Mouse (Mus musculus) small intestine, adult 10 weeks (tissue): ENCODE data around the gene Olfr670. TPM values are rescaled to one million over a fixed set of nuclear protein-coding genes. Genes with fewer than 3 reads are reported as not detected.

ENCODE experiments used
- polyA plus RNA-seq: library from polyadenylated mRNA; stranded (reverse); fragments of 350-450 nt; fragmentation: Illumina TruSeq; extraction: RNeasy Lipid Tissue Mini Kit (QIAGEN cat#74804); gene quantifications from one replicate; pipeline ENCODE4 v1.2.3, GENCODE M21; 2014; ENCODE audit warnings: low replicate concordance

Olfr670 gene
- not detected for polyA plus RNA-seq

GRCm38 (mm10) chr7:104962520-104962919 is at the start of gene Olfr670:
TSS of gene Olfr670 (minus strand) at chr7:104962620.

DNA sequence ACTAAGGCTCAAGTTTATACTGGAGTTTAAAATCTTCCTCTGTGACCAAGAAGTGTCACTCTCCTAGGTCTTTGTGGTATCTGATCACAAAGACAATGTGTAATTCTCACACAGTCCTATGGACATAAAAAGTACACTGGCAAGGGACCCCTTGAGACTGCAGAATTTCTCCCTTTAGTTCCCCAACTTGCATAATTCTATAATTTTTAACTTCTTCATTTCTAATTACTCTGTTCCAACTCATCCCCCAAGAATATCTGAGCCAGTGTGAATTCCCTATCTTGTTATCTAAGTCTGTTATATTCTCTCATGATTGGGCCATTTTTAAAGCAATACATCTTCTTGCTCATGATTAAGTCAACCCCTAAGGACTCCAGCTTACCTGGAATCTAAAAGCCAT is 39.5 kb upstream of the Olfr670 start, which contains the start of gene Olfr672:
TSS of gene Olfr672 (minus strand) at position 101 of the 400 bp plus-strand sequence.

DNA sequence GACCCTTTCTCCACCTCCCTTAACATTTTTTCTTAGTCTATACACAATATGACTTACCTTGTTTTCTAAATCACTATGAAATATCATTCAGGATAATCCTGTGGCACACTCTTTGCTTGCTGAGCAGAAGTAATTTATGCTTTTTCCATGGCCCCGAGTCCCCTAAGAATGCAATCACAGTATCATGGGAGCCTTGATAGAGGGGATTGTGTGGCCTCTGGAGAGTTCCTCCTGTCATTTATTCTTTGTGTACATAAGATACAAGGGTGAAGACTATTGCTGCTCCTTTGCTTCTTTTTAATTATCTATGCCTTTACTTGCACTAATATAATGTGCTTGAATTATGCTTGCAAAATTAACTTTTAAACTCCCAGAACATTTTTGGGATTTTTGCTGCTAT is 16.6 kb upstream of the Olfr670 start, which contains the start of gene Olfr671:
TSS of gene Olfr671 (minus strand) at position 101 of the 400 bp plus-strand sequence.

GRCm38 (mm10) chr7:104933940-104934339 is 28.5 kb downstream of the Olfr670 start, which contains the start of gene Olfr669:
TSS of gene Olfr669 (plus strand) at chr7:104934240.

DNA sequence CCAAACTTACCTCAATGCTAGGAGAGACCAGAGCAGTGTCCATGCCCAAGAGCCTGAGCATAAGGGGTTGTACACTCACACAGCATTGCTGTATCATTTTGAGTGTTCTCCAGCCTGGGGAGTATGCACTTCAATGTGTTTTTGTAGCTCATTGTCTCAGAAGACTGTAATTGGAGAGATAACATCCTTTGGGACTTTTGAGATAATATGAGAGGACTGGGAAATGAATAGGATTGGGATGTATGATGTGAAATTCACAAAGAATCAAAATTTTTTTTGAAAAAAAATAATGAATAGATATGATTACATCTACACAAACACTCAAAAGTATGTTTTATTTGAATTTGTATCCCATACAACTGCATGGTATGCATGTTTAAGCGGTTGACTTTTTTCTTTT is 34.5 kb downstream of the Olfr670 start, which contains the start of gene Olfr668:
TSS of gene Olfr668 (minus strand) at position 101 of the 400 bp plus-strand sequence.

DNA sequence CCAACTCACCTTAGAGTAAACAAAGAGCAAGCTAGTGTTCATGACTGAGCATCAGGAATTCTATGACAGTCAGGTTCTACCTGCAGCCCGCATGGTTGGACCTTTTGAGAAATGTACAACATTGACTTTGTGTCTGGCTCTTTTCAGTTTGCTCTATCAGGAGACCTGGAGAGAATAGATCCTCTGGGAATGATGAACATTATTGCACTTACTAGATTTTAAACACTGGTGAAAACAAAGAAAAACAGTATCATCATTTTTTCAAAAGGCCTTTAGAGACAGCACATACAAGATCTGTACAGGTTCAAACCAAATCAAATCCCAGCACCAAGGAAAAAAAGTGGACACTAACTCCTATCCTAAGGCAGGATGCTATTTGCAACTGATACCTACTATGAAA is 41.0 kb downstream of the Olfr670 start, which contains the start of gene Olfr667:
TSS of gene Olfr667 (minus strand) at position 101 of the 400 bp plus-strand sequence.

Other genes starting within 250 kb of the Olfr670 start
- gene Usp17le, start 185.2 kb downstream of the Olfr670 start, polyA plus RNA-seq = not detected
- not detected for gene Usp17lb, start 120.0 kb downstream of the Olfr670 start, polyA plus RNA-seq
- not detected for gene Usp17la, start 105.6 kb downstream of the Olfr670 start, polyA plus RNA-seq
- not detected for gene Olfr665, start 84.6 kb downstream of the Olfr670 start, polyA plus RNA-seq
- not detected for gene Olfr666, start 66.7 kb downstream of the Olfr670 start, polyA plus RNA-seq
- not detected for gene Olfr667, start 41.1 kb downstream of the Olfr670 start, polyA plus RNA-seq
- gene Olfr668, start 34.6 kb downstream of the Olfr670 start, polyA plus RNA-seq = not detected
- not detected for gene Olfr669, start 28.4 kb downstream of the Olfr670 start, polyA plus RNA-seq
- not detected for gene Olfr671, start 16.5 kb upstream of the Olfr670 start, polyA plus RNA-seq
- gene Olfr672, start 39.4 kb upstream of the Olfr670 start, polyA plus RNA-seq = not detected
- gene Olfr675, start 65.8 kb upstream of the Olfr670 start, polyA plus RNA-seq = not detected
- gene Olfr676, start 70.1 kb upstream of the Olfr670 start, polyA plus RNA-seq = not detected
- not detected for gene Olfr677, start 88.8 kb upstream of the Olfr670 start, polyA plus RNA-seq
- gene Olfr678, start 101.9 kb upstream of the Olfr670 start, polyA plus RNA-seq = not detected
- gene Olfr679, start 118.6 kb upstream of the Olfr670 start, polyA plus RNA-seq = not detected
- not detected for gene Olfr680-ps1, start 130.2 kb upstream of the Olfr670 start, polyA plus RNA-seq
- gene Olfr681, start 154.2 kb upstream of the Olfr670 start, polyA plus RNA-seq = not detected
- gene Olfr683, start 184.4 kb upstream of the Olfr670 start, polyA plus RNA-seq = not detected
- gene Olfr684, start 201.0 kb upstream of the Olfr670 start, polyA plus RNA-seq = not detected
- not detected for gene Olfr685, start 223.4 kb upstream of the Olfr670 start, polyA plus RNA-seq
- not detected for gene Olfr686, start 244.9 kb upstream of the Olfr670 start, polyA plus RNA-seq